Mouse (Mus musculus) cortical plate, adult 2 months (tissue): ENCODE measurements at regions not wholly inside any gene's neighbourhood (a gene's known extent, or its start where the extent isn't known, plus 50 kb on each side); places are given as distances from the start of the nearest gene placed in this dataset.

Experiments used
- CTCF ChIP-seq: fragments of 200-500 bp; IDR thresholded peaks from 2 replicates; pipeline ENCODE4 v1.5.1; 2011; ENCODE audit warnings: mild to moderate bottlenecking, control low read depth, low read length; ENCODE audit not compliant: insufficient read depth; ENCODE audit errors: extremely low read depth
- POLR2A ChIP-seq: fragments of 200-500 bp; IDR thresholded peaks from 2 replicates; pipeline ENCODE4 v1.6.1; 2011; ENCODE audit warnings: mild to moderate bottlenecking, low read length, control low read depth; ENCODE audit not compliant: insufficient read depth; ENCODE audit errors: extremely low read depth

GRCm38 (mm10) chr7:61683080-61683479 is 663.3 kb upstream of the Ndn start:
- TF ChIP-seq POLR2A: 0 out of 2 replicates have a peak, but pooled peaks have one; percentile 16
- TF ChIP-seq CTCF: no peak
